Mouse (Mus musculus) megakaryocyte, embryonic 14.5 days (primary cell): ENCODE measurements around the gene B9d2. TPM values are rescaled to one million over a fixed set of nuclear protein-coding genes. Genes with fewer than 3 reads are reported as not detected.

Experiments
- H3K27me3 ChIP-seq: replicated peaks from 2 replicates; pipeline ENCODE3; 2012; ENCODE audit warnings: inconsistent platforms
- H3K36me3 ChIP-seq: replicated peaks from 2 replicates; pipeline ENCODE3; 2012; ENCODE audit warnings: low read length, inconsistent platforms, mixed read lengths
- H3K4me1 ChIP-seq: 2 replicates; pipeline ENCODE4 v1.6.1; 2012; ENCODE audit warnings: inconsistent platforms
- H3K4me3 ChIP-seq: replicated peaks from 2 replicates; pipeline ENCODE3; 2012; ENCODE audit warnings: moderate library complexity, mild to moderate bottlenecking, inconsistent platforms
- H3K9me3 ChIP-seq: 2 replicates; pipeline ENCODE4 v1.6.1; 2012; ENCODE audit warnings: inconsistent platforms
- FLI1 ChIP-seq: IDR thresholded peaks from 2 replicates; pipeline ENCODE4 v1.6.1; 2012; ENCODE audit warnings: low read length, inconsistent platforms, mixed read lengths
- GATA1 ChIP-seq: IDR thresholded peaks from 3 replicates; pipeline ENCODE4 v1.6.1; 2012; ENCODE audit warnings: mixed read lengths, low read length, inconsistent platforms, borderline replicate concordance
- polyA plus RNA-seq: library from polyadenylated mRNA; stranded (reverse); fragments of >175 nt; gene quantifications from 2 replicates; pipeline ENCODE4 v1.2.3, GENCODE M21; 2012; ENCODE audit warnings: low replicate concordance; ENCODE audit not compliant: insufficient read depth

Gene B9d2
- polyA plus RNA-seq, result 89.8 and 105 TPM in 2 replicates

- H3K4me3 ChIP-seq, result peak within 1 kb of the TSS; percentile 95
- H3K4me1 ChIP-seq, result peaks cover 91% of the 10 kb centered on the region
- TF ChIP-seq GATA1 (peak; percentile 51; the same call in 1 of the 3 replicates), FLI1 (0 out of 2 replicates have a peak, but pooled peaks have one; percentile 47)
These were observed at the start of gene B9d2 for GRCm38 (mm10) chr7:25680514-25681258. Gene B9d2 (plus strand): TSS chr7:25680780.

GRCm38 (mm10) chr7:25632679-25633078 is 47.9 kb upstream of the B9d2 start:
- peak overlapping the region; percentile 83 for H3K4me3 ChIP-seq

More at GRCm38 (mm10) chr7:25680514-25681258, at the start of gene B9d2:
- Histone ChIP-seq H3K36me3 (peaks cover 16% of the 10 kb centered on the region), H3K9me3 (no peaks in the 10 kb centered on the region), H3K27me3 (no peaks in the 10 kb centered on the region)

GRCm38 (mm10) chr7:25636373-25636772 is 44.2 kb upstream of the B9d2 start:
- no peak overlapping the region for H3K4me3 ChIP-seq
- H3K36me3 ChIP-seq, result peaks cover 91% of the 10 kb centered on the region
- TF ChIP-seq FLI1 (no peak), GATA1 (no peak)
- H3K9me3 ChIP-seq, result no peaks in the 10 kb centered on the region
- peaks cover 73% of the 10 kb centered on the region for H3K4me1 ChIP-seq
- H3K27me3 ChIP-seq, result peaks cover 24% of the 10 kb centered on the region

More at GRCm38 (mm10) chr7:25632679-25633078, 47.9 kb upstream of the B9d2 start:
- Histone ChIP-seq H3K27me3 (peaks cover 18% of the 10 kb centered on the region), H3K9me3 (no peaks in the 10 kb centered on the region), H3K4me1 (peaks cover 86% of the 10 kb centered on the region), H3K36me3 (peaks cover 90% of the 10 kb centered on the region)
- no peak for TF ChIP-seq GATA1
- TF ChIP-seq FLI1, result no peak

- Histone ChIP-seq H3K4me3 (no peak overlapping the region), H3K9me3 (no peaks in the 10 kb centered on the region), H3K36me3 (peaks cover 88% of the 10 kb centered on the region), H3K27me3 (peaks cover 26% of the 10 kb centered on the region), H3K4me1 (peaks cover 73% of the 10 kb centered on the region)
- no peak for TF ChIP-seq FLI1
- TF ChIP-seq GATA1, result no peak
These were observed 43.5 kb upstream of the B9d2 start for GRCm38 (mm10) chr7:25637099-25637498.

DNA sequence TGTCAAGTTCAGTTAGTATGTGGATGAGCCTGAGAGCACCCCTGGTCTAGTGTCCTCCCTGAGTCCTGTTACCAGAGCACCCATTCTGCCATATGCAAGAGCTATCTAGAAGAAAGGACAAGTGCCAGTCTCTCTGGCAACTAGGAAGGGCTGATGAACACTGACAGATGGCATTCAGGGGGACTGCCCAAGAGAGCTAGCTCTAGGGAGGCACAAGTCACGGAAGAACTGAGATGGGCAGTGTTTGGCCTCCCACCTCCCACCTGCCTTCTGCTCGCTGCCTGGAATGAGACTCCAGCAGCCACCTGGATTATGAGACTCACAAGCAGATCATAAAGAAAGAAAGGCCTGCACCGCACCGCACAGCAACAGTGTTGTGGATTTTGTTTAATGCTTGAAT is 40.8 kb upstream of the B9d2 start:
- Histone ChIP-seq H3K27me3 (peaks cover 26% of the 10 kb centered on the region), H3K4me3 (no peak overlapping the region), H3K4me1 (peaks cover 75% of the 10 kb centered on the region), H3K9me3 (no peaks in the 10 kb centered on the region), H3K36me3 (peaks cover 65% of the 10 kb centered on the region)
- TF ChIP-seq FLI1 (no peak), GATA1 (no peak)

- peaks cover 26% of the 10 kb centered on the region for H3K27me3 ChIP-seq
- TF ChIP-seq GATA1 (no peak), FLI1 (no peak)
- H3K4me1 ChIP-seq, result peaks cover 85% of the 10 kb centered on the region
- H3K36me3 ChIP-seq, result peaks cover 36% of the 10 kb centered on the region
- H3K9me3 ChIP-seq, result no peaks in the 10 kb centered on the region
- no peak overlapping the region for H3K4me3 ChIP-seq
These were observed 36.4 kb upstream of the B9d2 start for GRCm38 (mm10) chr7:25644136-25644535.

DNA sequence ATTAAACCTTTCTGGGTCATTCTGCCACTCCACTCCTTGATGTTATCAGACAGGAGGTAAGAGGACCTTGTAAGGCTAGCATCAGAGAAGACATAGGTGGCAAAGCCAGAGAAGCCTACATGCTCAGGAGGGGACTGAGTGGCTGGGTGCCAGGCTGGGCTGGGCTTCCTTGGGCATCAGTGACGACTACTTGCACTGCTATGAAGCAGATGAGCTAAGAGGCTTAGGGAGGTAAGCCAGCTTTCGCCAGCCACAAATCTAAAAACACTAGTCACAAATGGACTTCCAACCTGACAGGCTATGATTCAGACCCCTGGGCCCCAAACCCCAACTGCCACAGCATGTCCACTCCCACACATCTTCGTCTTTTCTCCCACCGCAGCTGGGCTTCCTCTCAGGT is 35.9 kb upstream of the B9d2 start:
- Histone ChIP-seq H3K9me3 (no peaks in the 10 kb centered on the region), H3K27me3 (peaks cover 23% of the 10 kb centered on the region), H3K36me3 (peaks cover 31% of the 10 kb centered on the region), H3K4me1 (peaks cover 86% of the 10 kb centered on the region), H3K4me3 (no peak overlapping the region)
- TF ChIP-seq FLI1, result no peak
- TF ChIP-seq GATA1, result no peak

DNA sequence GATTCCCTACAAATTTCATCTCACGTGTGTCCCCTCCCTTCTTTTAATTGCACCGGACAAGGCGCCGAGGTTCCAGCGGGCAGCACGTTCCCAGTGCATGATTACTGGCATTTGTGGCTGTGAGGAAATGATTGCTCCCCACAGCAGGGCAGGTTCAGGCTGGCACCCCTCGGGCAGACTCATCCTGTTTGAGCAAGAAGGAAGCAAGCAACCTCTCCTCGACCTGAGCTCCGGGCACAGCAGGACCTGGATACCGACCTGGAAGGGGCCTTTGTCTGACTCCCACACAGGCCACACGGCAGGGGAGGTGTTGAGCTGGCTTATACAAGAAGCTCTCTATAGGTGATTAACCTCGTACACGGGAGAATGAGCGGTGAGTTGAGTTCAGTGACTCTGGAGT is 35.5 kb upstream of the B9d2 start:
- no peak for TF ChIP-seq GATA1
- TF ChIP-seq FLI1, result no peak
- peak overlapping the region; percentile 38 for H3K4me3 ChIP-seq
- H3K36me3 ChIP-seq, result peaks cover 27% of the 10 kb centered on the region
- no peaks in the 10 kb centered on the region for H3K9me3 ChIP-seq
- H3K27me3 ChIP-seq, result peaks cover 22% of the 10 kb centered on the region
- H3K4me1 ChIP-seq, result peaks cover 88% of the 10 kb centered on the region

DNA sequence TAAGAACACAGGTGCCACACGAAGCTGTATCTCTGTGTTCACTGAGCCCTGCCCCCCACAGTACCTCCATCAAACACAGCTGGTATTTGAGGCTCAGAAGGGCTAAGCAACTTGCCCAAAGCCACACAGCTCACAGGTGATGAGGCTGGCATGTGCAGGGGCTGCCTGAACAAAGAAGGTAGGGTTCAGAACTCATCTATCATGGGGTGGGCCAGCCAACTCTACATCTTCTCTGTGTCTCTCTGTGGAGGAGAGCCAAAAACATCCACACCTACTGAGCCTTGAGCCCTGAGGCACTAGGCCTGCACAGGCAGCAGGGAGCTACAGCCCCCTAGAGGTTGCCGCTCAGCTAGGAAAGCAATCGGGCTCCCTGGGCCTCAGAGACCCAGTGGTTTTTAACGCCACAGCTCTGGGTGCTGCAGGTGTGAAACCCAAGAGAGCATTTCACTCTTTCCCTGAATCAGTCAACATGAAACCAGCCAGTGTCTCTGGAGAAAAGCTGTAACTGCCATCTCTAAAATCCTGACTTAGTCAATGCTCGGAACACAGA is 32.9 kb upstream of the B9d2 start:
- H3K9me3 ChIP-seq, result no peaks in the 10 kb centered on the region
- peaks cover 11% of the 10 kb centered on the region for H3K27me3 ChIP-seq
- peaks cover 93% of the 10 kb centered on the region for H3K4me1 ChIP-seq
- H3K36me3 ChIP-seq, result peaks cover 11% of the 10 kb centered on the region
- TF ChIP-seq GATA1 (no peak), FLI1 (no peak)
- H3K4me3 ChIP-seq, result no peak overlapping the region

- no peak overlapping the region for H3K4me3 ChIP-seq
- TF ChIP-seq GATA1 (no peak), FLI1 (no peak)
- H3K4me1 ChIP-seq, result peaks cover 77% of the 10 kb centered on the region
These were observed 30.7 kb upstream of the B9d2 start for GRCm38 (mm10) chr7:25649839-25650238.

More at GRCm38 (mm10) chr7:25649839-25650238, 30.7 kb upstream of the B9d2 start:
- Histone ChIP-seq H3K27me3 (peaks cover 11% of the 10 kb centered on the region), H3K9me3 (no peaks in the 10 kb centered on the region), H3K36me3 (peaks cover 15% of the 10 kb centered on the region)
